Mouse (Mus musculus) heart, embryonic 15.5 days (tissue): ENCODE results near the gene 4933402E13Rik. TPM values are rescaled to one million over a fixed set of nuclear protein-coding genes. Genes with fewer than 3 reads are reported as not detected.

ENCODE experiments used
- ATAC-seq: fragments of 200-750 bp; cut with Nextera tagmentation; replicated peaks from 2 replicates; pipeline ENCODE4 v1.8.0; 2017; ENCODE audit warnings: low read depth, moderate TSS enrichment; ENCODE audit not compliant: insufficient number of reproducible peaks, insufficient read depth, low FRiP score
- H3K27ac ChIP-seq: fragments of 300-500 bp; sonication (generic); 2 replicates; pipeline ENCODE4 v1.5.1; 2015; ENCODE audit warnings: mild to moderate bottlenecking, inconsistent platforms
- H3K27me3 ChIP-seq: fragments of 300-500 bp; sonication (generic); 2 replicates; pipeline ENCODE4 v1.6.1; 2015; ENCODE audit warnings: inconsistent platforms
- H3K36me3 ChIP-seq: fragments of 300-500 bp; sonication (generic); 2 replicates; pipeline ENCODE4 v1.6.1; 2015; ENCODE audit warnings: mild to moderate bottlenecking, inconsistent platforms
- H3K4me1 ChIP-seq: fragments of 300-500 bp; sonication (generic); replicated peaks from 2 replicates; pipeline ENCODE4 v1.6.1; 2015; ENCODE audit warnings: inconsistent platforms
- H3K4me2 ChIP-seq: fragments of 300-500 bp; sonication (generic); 2 replicates; pipeline ENCODE4 v1.6.1; 2015; ENCODE audit warnings: inconsistent platforms, mild to moderate bottlenecking, moderate library complexity
- H3K4me3 ChIP-seq: fragments of 300-500 bp; sonication (generic); 2 replicates; pipeline ENCODE4 v1.5.1; 2015; ENCODE audit warnings: mild to moderate bottlenecking, inconsistent platforms
- H3K9ac ChIP-seq: fragments of 300-500 bp; sonication (generic); 2 replicates; pipeline ENCODE4 v1.6.1; 2015; ENCODE audit warnings: mild to moderate bottlenecking, inconsistent platforms
- H3K9me3 ChIP-seq: fragments of 300-500 bp; sonication (generic); replicated peaks from 2 replicates; pipeline ENCODE4 v1.6.1; 2016; ENCODE audit warnings: inconsistent platforms
- WGBS: fragments of 180-500 bp; shearing (Covaris S2); methylation state at CpG from one replicate; pipeline ENCODE4 v1.1.7; 2015; ENCODE audit warnings: mixed read lengths; 5-methylcytosine and 5-hydroxymethylcytosine counted together
- polyA plus RNA-seq: library from polyadenylated mRNA; unstranded; fragments of >200 nt; fragmentation: Nextera tagmentation; extraction: Ambion mirVana; gene quantifications from 2 replicates; pipeline ENCODE4 v1.2.1, GENCODE M21; 2015

The 4933402E13Rik gene
- polyA plus RNA-seq: not detected in 2 replicates

DNA sequence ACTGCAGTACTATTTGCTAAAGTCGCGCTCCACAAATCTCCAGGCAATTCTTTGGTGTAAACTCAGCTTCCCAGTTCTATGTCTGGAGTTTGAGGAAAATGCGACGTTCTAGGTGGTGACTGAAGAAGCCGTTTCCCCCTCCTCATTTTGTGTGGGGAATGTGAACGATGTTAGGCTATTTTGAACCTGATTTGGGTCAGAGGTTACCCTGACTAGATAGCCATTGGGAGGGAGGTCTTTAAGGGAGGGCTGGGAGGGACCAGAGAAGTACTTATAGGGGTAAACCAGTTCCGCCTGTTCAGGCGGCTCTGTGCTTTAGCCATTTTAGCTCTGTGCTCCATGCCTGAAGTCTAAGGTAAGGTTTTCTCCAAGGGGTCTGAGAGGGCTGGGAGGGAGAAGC lies at the start of gene 4933402E13Rik:
Gene 4933402E13Rik, plus strand, starts transcription at position 301 of the 400 bp plus-strand sequence.
- no peak within 1 kb of the TSS for H3K4me2 ChIP-seq
- 74% methylated on average over 8 of the region's 8 CpGs for WGBS
- no peaks in the 10 kb centered on the region for H3K9me3 ChIP-seq
- no peaks in the 10 kb centered on the region for H3K27me3 ChIP-seq
- no peak within 1 kb of the TSS for H3K27ac ChIP-seq
- H3K4me1 ChIP-seq: no peaks in the 10 kb centered on the region
- no peak within 1 kb of the TSS for H3K9ac ChIP-seq
- no peak for ATAC-seq
- no peaks in the 10 kb centered on the region for H3K36me3 ChIP-seq
- no peak within 1 kb of the TSS for H3K4me3 ChIP-seq

Other genes with a start within 250 kb of the 4933402E13Rik start
- not detected in 2 replicates for gene 4931400O07Rik, start 184.5 kb downstream of the 4933402E13Rik start, polyA plus RNA-seq